Mouse (Mus musculus): ENCODE measurements at regions not wholly inside any gene's neighbourhood (a gene's known extent, or its start where the extent isn't known, plus 50 kb on each side); places are given as distances from the start of the nearest gene placed in this dataset.

- no peak overlapping the region for H3K4me2 ChIP-seq (ENCODE audit: low read depth, low read length)
- TF ChIP-seq EP300 (IDR thresholded peaks at IDR 0.05; ENCODE audit: low read depth) (no peak), CTCF (IDR thresholded peaks at IDR 0.05; ENCODE audit: low read depth) (no peak)
- no peak overlapping the region for H3K4me3 ChIP-seq (ENCODE audit: low read depth, low read length)
- 0 out of 2 replicates have a peak overlapping the region, but pooled peaks have one; percentile 20 for H3K27ac ChIP-seq (ENCODE audit: low read depth)
- 17% methylated on average over 7 of the region's 7 CpGs for WGBS
- DNase-seq (ENCODE audit: low spot score) (no peak), ATAC-seq (ENCODE audit: insufficient read depth, low read depth) (no peak)
- no peak overlapping the region for H3K9ac ChIP-seq (replicated peaks; ENCODE audit: low read depth, low read length)
- H3K9me3 ChIP-seq (replicated peaks; ENCODE audit: control insufficient read depth, low read length): no peaks in the 10 kb centered on the region
- no peaks in the 10 kb centered on the region for H3K36me3 ChIP-seq (replicated peaks; ENCODE audit: control insufficient read depth, insufficient read depth, low read length)
- no peaks in the 10 kb centered on the region for H3K27me3 ChIP-seq (ENCODE audit: control insufficient read depth, insufficient read depth, low read length)
- H3K4me1 ChIP-seq (ENCODE audit: control insufficient read depth, insufficient read depth): peaks cover 24% of the 10 kb centered on the region
Measured at GRCm38 (mm10) chr13:28740158-28740670, 213.3 kb downstream of the Sox4 start.

DNA sequence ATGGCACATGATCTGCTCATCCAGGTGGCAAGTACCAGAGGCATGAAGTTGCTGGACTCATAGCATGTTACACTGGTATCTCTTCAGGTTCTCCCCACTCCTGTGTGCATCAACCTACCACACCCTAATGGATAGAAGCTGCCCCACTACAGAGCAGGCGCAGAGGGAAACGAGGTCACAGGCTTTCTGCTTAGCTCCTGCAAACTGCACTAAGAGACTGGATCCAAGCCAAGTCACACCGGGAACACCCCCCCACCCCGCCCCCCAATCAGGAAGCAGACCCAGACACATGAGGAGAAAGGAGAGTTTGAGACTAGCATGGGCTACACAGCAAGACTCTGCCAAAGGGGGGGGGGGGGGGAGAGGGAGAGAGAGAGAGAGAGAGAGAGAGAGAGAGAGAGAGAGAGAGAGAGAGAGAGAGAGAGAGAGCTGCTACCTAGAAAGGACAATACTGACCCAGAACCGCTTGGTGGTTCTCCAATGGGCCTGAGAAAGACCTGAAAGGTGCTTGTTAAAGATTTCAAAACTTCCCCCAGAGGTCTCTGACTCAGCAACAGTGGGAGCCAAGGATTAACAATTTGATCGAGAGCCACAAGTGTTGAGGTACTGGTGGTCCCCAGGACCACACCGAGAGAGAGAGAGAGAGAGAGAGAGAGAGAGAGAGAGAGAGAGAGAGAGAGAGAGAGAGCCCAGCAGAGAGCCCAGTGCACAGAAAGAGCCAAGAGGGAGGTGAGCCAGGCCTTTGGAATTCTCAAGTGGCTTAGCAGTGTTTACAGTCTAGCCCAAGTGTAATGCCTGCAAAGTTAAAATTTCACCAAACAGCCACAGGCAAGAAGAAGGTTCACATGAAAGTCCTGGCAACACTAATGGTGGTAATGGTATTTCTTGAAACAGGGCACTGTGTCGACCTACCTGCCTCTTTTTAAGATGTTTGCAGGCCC is 215.1 kb downstream of the Sox4 start:
- WGBS: 42% methylated on average over 8 of the region's 8 CpGs
- Histone ChIP-seq H3K9ac (replicated peaks; ENCODE audit: low read depth, low read length) (no peak overlapping the region), H3K4me2 (ENCODE audit: low read depth, low read length) (no peak overlapping the region), H3K4me1 (ENCODE audit: control insufficient read depth, insufficient read depth) (peaks cover 24% of the 10 kb centered on the region), H3K4me3 (ENCODE audit: low read depth, low read length) (no peak overlapping the region), H3K9me3 (replicated peaks; ENCODE audit: control insufficient read depth, low read length) (no peaks in the 10 kb centered on the region), H3K27ac (ENCODE audit: low read depth) (no peak overlapping the region), H3K36me3 (replicated peaks; ENCODE audit: control insufficient read depth, insufficient read depth, low read length) (no peaks in the 10 kb centered on the region), H3K27me3 (ENCODE audit: control insufficient read depth, insufficient read depth, low read length) (no peaks in the 10 kb centered on the region)
- no peak for DNase-seq (ENCODE audit: low spot score)
- peak; percentile 64 for ATAC-seq (ENCODE audit: insufficient read depth, low read depth)
- no peak for TF ChIP-seq EP300 (IDR thresholded peaks at IDR 0.05; ENCODE audit: low read depth)
- no peak for TF ChIP-seq CTCF (IDR thresholded peaks at IDR 0.05; ENCODE audit: low read depth)

GRCm38 (mm10) chr13:28732475-28732874 is 221.0 kb downstream of the Sox4 start:
- no peak overlapping the region for H3K9ac ChIP-seq (replicated peaks; ENCODE audit: low read depth, low read length)
- 83% methylated on average over 1 of the region's 1 CpGs for WGBS
- H3K4me3 ChIP-seq (ENCODE audit: low read depth, low read length): no peak overlapping the region
- TF ChIP-seq EP300 (IDR thresholded peaks at IDR 0.05; ENCODE audit: low read depth) (no peak), CTCF (IDR thresholded peaks at IDR 0.05; ENCODE audit: low read depth) (no peak)
- H3K9me3 ChIP-seq (replicated peaks; ENCODE audit: control insufficient read depth, low read length): no peaks in the 10 kb centered on the region
- ATAC-seq (ENCODE audit: insufficient read depth, low read depth) (no peak), DNase-seq (ENCODE audit: low spot score) (no peak)
- no peaks in the 10 kb centered on the region for H3K27me3 ChIP-seq (ENCODE audit: control insufficient read depth, insufficient read depth, low read length)
- H3K36me3 ChIP-seq (replicated peaks; ENCODE audit: control insufficient read depth, insufficient read depth, low read length): no peaks in the 10 kb centered on the region
- 0 out of 2 replicates have a peak, but pooled peaks cover 1% of the 10 kb centered on the region for H3K4me1 ChIP-seq (ENCODE audit: control insufficient read depth, insufficient read depth)
- H3K27ac ChIP-seq (ENCODE audit: low read depth): no peak overlapping the region
- H3K4me2 ChIP-seq (ENCODE audit: low read depth, low read length): no peak overlapping the region

GRCm38 (mm10) chr13:28732036-28732435 is 221.5 kb downstream of the Sox4 start:
- Histone ChIP-seq H3K9ac (replicated peaks; ENCODE audit: low read depth, low read length) (no peak overlapping the region), H3K36me3 (replicated peaks; ENCODE audit: control insufficient read depth, insufficient read depth, low read length) (no peaks in the 10 kb centered on the region), H3K4me1 (ENCODE audit: control insufficient read depth, insufficient read depth) (no peaks in the 10 kb centered on the region), H3K4me3 (ENCODE audit: low read depth, low read length) (no peak overlapping the region), H3K4me2 (ENCODE audit: low read depth, low read length) (no peak overlapping the region), H3K27me3 (ENCODE audit: control insufficient read depth, insufficient read depth, low read length) (no peaks in the 10 kb centered on the region), H3K9me3 (replicated peaks; ENCODE audit: control insufficient read depth, low read length) (no peaks in the 10 kb centered on the region), H3K27ac (ENCODE audit: low read depth) (no peak overlapping the region)
- 93% methylated on average over 3 of the region's 3 CpGs for WGBS
- TF ChIP-seq CTCF (IDR thresholded peaks at IDR 0.05; ENCODE audit: low read depth): no peak
- no peak for TF ChIP-seq EP300 (IDR thresholded peaks at IDR 0.05; ENCODE audit: low read depth)
- DNase-seq (ENCODE audit: low spot score) (no peak), ATAC-seq (ENCODE audit: insufficient read depth, low read depth) (no peak)

DNA sequence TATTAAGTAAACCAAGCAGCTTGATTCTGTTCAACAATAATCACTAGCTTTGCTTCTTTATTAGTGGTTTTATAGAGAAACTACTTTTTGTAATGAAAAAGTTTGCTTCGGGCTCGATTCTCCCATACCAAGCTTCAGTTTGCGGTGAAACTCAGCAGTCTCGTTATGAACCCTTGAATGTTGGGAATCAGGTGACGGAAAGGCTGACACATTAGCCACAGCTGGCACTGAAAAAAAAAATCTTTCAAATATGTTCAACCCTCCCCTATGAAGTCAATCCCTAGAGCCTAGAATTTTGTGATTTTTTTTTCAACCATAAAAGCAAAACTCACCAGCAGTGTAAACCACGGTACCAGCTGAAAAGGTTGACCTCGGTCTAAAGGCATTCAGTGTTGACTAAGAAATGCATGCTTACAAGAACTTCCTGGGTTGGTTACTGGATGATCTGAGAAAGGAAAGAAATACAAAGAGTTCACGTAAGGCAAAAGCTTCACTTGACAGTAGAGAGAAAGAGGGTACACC is 223.4 kb downstream of the Sox4 start:
- Histone ChIP-seq H3K9ac (replicated peaks; ENCODE audit: low read depth, low read length) (no peak overlapping the region), H3K9me3 (replicated peaks; ENCODE audit: control insufficient read depth, low read length) (no peaks in the 10 kb centered on the region), H3K4me2 (ENCODE audit: low read depth, low read length) (no peak overlapping the region), H3K4me3 (ENCODE audit: low read depth, low read length) (no peak overlapping the region), H3K27me3 (ENCODE audit: control insufficient read depth, insufficient read depth, low read length) (no peaks in the 10 kb centered on the region), H3K4me1 (ENCODE audit: control insufficient read depth, insufficient read depth) (no peaks in the 10 kb centered on the region), H3K36me3 (replicated peaks; ENCODE audit: control insufficient read depth, insufficient read depth, low read length) (no peaks in the 10 kb centered on the region), H3K27ac (ENCODE audit: low read depth) (no peak overlapping the region)
- TF ChIP-seq EP300 (IDR thresholded peaks at IDR 0.05; ENCODE audit: low read depth) (no peak), CTCF (IDR thresholded peaks at IDR 0.05; ENCODE audit: low read depth) (no peak)
- 81% methylated on average over 8 of the region's 8 CpGs for WGBS
- no peak for DNase-seq (ENCODE audit: low spot score)
- no peak for ATAC-seq (ENCODE audit: insufficient read depth, low read depth)
